Mouse (Mus musculus) cerebellum, adult 9-11 months (tissue): Measurements from ENCODE around the gene Gm17657.
"Not testable (repeated sequence)": the region's sequence is repeated elsewhere in the genome, so short reads cannot be mapped to it uniquely, and the experiment has no call there.

Experiments
- DNase-seq: peaks from one replicate; pipeline ENCODE4 v3.0.0; 2022

Gene Gm17657

DNA sequence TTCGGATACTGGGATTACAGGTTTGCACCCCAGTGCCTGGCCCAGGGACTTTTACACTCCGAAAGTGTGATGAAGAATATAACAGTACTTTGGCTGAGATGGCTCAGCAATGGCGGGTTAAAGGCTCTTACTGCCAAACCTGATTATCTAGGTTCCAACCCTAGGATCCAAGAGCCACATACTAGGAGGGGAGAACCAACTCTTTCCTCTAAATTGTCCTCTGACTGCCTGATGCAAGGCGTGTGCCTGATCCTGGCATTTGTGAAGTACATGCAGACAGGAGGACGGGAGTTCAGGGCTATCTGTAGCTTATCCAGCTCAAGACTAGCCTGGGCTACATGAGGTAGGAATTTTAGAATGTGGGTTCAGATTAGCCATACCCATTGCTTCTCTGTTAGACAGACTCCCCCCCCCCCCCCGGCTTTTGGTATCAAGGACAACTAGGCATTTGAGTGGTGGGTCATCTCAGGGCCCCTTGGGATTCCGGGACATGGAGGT, 49.1 kb downstream of the Gm17657 start:
- no peak for DNase-seq

DNA sequence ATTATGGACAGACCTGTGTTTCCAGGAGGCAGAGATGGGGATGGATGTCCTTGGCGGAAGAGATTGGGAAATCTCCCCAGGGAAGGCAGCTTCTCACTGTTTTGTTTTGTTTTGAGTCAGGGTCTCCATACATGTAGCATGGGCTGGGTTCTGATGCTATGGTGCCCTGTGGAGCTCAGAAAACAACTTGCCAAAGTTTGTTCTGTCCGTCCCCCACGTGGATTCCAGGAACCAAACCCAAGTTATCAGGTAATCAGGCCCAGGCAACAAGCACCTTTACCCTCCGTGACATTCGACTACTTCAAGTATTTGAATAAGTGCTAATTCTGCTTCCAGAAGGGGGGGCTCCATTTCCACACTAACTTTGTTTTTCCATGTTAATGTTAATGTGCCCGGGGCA, 49.9 kb downstream of the Gm17657 start:
- DNase-seq = no peak

DNA sequence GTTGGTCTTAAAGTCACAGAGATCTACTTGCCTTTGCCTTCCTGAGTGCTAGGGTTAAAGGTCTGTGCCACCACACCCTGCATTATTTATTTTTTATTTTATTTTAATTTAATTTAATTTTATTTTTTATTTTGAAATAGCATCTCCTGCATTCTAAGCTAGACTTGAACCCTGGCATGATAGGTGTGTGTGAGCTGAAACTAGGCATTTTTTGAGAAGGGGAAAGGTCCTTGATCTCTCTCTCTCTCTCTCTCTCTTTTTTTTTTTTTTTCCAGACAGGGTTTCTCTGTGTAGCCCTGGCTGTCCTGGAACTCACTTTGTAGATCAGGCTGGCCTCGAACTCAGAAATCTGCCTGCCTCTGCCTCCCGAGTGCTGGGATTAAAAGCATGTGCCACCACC, 50.5 kb downstream of the Gm17657 start:
- not testable (repeated sequence) for DNase-seq

DNA sequence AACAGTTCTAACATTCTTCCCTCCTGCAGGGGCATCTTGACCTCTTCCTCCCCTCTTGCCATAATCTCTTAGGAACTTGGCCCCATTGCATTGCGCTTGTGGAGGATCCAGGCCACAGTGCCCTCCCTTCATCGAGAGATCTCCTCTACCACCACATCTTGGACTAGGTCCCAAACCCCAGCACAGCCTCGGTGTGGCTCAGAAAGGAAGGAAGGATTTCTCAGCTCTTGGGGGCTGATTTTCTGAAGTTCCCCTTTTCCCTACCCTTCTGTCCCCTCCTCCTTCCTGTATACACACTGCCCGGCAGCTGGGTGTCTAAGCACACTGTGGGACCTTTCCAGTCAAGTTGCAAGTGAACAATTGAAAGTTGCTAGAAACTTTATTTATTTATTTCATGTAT, 51.4 kb downstream of the Gm17657 start:
- DNase-seq = no peak

DNA sequence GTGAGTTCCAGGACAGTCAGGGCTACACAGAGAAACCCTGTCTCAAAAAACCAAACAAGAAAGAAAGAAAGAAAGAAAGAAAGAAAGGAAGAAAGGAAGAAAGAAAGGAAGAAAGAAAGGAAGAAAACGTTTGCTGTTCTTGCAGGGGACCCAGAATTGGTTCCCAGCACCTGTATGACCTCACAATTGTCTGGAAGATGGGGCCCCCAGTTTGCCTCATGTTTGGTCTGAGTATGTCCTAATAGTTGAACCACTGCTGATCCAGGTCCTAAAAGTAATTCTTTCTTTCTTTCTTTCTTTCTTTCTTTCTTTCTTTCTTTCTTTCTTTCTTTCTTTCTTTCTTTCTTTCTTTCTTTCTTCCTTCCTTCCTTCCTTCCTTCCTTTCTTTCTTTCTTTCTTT, 52.0 kb downstream of the Gm17657 start:
- DNase-seq = not testable (repeated sequence)

DNA sequence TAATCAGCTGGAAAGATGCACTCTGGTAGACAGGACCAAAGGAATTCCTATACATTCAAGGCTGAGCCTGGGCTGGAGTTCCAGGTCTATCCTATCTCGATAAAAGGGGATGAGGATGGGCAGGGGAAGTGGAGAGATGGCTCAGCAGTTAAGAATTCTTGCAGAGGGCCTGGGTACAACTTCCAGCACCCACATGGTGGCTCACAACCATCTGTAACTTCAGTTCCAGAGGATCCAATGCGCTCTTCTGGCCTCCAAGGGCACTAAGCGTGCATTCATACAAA, 52.4 kb downstream of the Gm17657 start:
- no peak for DNase-seq

DNA sequence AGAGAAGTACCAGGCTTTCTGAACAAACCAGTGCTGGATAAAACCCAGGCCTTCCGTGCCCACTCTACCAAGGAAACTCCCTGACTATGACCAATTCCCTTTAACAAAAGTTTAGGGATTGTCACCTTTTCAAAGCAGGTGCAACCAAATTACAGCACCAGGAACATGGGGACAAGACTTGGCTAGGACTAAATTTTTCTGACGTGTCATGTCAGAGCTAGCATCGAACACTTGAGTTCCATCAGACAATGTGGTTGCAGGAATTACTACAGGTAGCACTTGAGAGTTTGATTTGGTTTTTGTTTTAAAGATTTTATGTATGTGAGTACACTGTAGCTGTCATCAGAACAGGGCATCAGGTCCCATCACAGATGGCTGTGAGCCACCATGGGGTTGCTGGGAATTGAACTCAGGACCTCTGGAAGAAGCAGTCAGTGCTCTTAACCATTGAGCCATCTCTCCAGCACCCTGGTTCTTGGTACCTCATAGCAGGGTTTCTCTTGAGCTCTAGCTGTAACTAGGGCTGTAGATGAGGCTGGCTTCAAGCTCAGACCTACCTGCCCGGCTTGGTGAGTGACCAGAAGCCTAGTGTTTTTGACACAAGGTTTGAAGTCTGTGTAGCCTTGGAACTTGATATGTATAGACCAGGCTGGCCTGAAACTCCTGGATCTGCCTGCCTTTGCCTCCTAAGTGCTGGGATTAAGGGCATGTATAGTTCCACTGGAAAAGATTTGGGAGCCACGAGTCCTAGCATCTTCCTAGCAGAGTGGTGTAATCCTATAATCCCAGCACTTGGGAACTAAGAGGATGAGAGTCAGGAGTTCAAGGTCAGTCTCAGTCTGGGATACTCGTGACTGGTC, 53.0 kb downstream of the Gm17657 start:
- no peak for DNase-seq

DNA sequence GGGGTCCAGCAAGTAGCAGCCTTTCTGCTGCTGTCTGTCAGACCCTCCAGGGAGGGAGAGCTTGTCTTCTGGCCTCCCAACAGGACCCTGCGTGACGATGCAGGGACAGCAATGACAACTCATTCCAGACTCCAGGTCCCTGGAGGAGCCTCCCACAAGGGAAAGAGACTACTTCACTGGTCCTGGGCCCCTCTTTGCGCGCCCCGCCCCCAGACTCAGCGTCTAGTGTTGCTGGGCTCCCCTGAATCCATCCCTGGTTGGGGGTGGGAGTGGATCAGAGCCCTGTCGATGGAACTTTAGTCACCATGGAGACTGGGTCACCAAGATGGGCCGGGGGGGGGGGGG, 54.7 kb downstream of the Gm17657 start:
- peak; percentile 26 for DNase-seq

DNA sequence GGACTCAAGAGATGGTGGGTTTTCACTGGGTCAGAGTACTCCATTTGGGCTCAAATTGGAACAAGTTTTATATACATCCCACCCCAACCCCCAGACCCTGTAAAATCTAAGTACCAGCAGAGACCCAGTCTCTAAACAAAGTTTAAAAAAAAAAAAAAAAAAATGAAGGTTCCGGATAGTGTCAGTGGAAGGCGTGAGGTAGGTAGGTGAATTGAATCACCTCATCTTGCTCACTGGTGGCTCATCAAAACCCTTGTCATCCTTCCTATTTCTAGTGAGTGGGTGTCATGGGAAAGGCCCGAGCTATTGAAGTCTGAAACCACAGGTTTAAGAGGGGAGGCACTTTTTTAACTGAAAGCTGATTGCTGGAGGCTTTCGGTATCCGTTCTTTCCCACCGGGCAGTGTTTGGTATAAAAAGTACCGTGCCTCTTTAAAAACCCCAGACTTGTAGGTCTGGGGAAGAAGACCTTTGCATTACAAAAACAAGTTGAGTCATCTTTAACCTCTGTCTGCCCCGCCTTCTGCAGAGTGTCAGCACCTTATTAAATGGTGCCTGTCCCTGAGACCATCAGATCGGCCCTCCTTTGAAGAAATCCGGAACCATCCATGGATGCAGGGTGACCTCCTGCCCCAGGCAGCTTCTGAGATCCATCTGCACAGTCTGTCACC, 55.2 kb downstream of the Gm17657 start:
- DNase-seq = no peak

DNA sequence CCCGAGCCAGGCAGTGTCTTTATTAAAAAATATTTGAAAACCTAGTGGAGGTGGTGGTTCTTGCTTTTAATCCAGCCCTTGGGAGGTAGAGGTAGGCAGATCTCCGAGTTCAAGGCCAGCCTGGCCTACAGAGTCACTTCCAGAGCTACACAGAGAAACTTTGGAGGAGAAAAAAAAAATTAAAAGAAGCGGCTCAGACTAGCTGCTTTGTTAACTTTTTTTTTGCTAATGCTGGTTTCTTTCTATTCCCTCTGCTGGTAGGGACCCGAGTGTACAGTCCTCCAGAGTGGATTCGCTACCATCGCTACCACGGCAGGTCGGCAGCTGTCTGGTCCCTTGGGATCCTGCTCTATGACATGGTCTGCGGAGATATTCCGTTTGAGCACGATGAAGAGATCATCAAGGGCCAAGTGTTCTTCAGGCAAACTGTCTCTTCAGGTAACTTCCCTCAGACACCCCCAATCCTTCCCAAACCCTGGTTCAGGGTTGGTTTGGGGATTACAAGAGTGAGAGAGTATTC, 55.9 kb downstream of the Gm17657 start:
- DNase-seq = peak; percentile 21

DNA sequence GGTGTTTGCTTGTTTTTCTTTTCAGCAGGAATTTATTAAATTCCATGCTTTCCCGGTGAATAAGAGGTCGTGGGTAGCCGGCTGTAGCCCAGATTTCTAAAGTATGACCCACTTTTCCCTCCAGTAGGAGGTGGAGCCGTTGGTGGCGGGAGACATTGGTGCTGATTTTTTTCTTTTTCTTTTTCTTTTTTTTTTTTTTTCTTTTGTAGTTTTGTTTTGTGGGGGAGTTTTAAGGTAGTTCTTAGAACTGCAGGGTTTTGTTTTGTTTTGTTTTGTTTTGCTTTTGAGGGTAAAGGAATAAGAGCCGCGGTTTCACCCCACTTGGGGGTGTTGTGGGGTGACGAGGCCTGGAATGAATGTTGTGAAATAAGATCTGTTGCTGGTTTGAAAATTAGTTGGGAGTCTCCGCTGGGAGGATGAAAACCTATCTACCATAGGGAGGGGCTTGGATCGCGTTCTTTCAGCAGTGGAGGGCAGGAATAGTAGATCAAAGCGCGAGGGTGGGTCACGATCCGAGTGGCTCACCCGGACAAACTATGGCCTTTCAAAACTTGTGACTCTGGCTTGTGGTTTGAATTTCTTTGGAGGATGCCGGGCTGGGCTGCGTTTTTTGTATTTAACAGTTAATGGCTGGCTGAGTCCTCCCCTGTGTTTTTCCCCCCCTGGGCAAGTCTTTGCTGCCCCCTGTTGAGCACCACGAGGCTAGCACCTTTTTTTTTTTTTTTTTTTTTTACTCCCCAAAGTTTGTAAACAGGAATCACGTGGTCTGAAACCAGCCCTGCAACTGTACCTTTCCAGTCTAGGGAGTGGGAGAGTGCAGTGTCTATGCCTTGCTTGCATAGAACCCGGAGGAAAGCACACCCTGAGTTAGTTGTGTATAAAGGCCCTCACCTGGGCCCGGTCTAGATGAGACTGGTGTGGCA, 56.9 kb downstream of the Gm17657 start:
- DNase-seq = peak; percentile 62

DNA sequence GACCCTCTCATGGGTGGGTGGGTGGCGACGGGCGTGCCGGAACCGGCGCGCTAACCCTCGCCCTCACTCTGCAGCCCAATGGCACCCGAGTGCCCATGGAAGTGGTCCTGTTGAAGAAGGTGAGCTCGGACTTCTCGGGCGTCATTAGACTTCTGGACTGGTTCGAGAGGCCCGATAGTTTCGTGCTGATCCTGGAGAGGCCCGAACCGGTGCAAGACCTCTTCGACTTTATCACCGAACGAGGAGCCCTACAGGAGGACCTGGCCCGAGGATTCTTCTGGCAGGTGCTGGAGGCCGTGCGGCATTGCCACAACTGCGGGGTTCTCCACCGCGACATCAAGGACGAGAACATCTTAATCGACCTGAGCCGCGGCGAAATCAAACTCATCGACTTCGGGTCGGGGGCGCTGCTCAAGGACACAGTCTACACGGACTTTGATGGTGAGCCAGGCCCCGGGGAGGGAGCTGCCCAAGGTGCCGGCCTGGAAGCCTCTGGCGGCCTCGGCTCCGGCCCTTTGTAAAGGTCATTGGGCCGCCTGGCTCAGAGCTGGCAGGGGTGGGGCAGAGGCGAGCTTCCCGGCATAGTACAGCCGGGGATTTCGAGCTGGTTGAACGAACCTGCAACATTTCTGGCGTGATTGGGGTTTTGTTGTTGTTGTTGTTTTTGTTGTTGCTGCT, 57.7 kb downstream of the Gm17657 start:
- peak; percentile 66 for DNase-seq

DNA sequence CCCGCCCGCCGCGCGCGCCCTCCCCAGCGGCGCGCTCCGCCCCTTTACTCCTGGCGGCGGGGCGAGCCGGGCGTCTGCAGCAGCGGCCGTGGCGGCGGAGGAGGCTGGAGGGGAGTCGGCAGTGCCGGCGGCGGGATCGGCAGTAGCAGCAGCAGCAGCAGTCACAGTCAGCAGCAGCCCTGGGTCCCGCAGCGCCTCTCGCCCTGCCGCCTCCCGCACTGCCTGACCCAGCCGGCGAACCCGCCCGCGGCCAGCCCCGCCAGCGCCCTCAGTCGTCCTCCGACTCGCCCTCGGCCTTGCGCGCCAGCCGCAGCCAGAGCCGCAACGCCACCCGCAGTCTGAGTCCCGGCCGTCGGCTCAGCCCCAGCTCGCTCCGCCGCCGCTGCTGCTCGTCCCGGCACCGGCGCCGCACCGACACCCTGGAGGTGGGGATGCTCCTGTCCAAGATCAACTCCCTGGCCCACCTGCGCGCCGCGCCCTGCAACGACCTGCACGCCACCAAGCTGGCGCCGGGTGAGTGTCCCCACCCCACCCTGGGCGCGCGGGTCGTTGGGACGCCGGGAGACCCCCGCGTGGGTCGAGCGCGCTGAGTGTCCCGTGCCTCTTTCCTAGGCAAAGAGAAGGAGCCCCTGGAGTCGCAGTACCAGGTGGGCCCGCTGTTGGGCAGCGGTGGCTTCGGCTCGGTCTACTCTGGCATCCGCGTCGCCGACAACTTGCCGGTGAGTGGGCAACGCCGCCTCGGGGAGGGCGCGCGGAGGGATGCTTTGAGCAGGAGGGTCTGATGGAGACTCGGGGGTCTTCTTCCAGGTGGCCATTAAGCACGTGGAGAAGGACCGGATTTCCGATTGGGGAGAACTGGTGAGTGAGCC, 58.5 kb downstream of the Gm17657 start, which contains the start of gene Pim1:
Gene Pim1 (plus strand): TSS at position 41 of the 869 bp plus-strand sequence.
- no peak for DNase-seq

DNA sequence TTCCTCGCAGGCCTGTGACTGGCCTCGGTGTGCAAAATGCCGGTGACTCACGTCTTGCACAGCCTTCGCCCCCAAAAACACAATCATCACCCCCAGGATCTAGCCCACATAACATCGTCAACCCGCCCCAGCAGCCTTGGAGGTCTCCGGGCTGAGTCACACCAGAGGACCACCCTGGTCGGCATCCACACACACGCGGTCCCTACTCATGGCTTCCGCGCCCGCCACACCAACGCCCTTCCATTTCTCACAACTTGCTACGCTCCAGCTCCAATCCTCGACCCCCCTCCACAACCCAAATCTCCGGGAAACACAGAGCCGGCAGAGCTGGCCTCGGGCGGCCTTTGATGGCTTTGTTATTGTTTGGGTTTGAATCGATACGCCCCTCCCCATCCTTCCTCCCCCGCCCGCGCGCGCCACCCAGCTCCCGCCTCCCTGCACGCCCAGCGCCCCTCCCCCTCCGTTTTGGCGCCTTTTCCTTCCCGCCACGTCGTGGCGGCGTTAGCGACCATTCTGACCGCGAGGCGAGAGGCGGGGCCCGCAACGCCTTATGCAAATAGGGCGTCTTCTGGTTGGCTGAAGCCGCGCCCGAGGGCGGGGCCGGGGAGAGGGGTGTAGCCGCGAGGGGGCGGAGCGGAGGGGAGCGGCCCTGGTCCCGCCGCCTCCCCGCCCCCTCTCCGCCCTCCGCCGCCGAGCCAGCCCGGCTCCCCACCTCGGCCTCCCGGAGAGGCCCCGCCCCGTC, 59.3 kb downstream of the Gm17657 start:
- peak; percentile 99 for DNase-seq

DNA sequence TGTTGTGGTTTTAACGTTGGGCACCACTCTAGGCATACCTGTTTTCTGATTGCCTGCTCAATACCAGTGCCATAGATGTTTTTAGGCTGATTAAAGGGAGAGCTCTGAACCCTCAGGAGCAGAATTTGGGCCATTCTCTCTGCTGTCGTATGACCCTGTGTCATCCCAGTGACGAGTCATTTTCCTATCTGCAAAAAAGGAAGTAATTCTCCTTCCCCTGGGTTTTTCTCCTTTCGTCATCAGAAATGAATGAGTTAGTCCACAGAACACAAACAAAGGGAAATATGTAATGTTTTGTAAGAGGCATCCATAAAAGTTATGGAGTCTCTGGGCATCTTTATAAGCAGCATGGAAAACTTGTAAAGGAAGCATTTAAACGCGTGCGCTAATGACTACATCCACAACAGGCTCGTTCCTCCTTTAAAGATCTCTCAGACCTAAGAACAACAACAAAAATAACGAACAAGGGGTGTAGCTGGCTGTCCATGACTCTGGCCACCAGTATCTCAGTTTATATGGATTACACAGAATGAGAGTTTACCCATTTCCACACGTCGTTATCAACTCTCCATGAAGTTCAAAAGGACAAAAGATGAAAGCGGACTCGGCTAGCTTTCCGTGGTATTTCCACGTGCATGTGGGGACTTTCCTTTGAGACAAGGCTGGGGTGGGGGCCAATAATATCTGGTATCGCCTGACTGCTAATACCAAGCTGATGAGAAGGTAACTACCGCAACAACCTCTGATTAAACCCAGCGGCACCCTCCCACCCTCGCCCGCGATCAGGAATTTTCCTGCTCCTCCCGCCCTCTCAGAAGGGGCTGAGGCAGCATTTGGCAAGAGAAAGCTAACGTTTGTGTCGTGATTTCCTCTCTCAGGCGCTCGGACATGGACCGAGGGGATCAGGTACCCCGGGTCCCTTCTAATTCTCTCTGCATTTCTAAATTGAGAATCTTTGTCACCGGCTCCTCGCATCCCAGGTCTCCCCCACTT, 60.2 kb downstream of the Gm17657 start:
- no peak for DNase-seq

DNA sequence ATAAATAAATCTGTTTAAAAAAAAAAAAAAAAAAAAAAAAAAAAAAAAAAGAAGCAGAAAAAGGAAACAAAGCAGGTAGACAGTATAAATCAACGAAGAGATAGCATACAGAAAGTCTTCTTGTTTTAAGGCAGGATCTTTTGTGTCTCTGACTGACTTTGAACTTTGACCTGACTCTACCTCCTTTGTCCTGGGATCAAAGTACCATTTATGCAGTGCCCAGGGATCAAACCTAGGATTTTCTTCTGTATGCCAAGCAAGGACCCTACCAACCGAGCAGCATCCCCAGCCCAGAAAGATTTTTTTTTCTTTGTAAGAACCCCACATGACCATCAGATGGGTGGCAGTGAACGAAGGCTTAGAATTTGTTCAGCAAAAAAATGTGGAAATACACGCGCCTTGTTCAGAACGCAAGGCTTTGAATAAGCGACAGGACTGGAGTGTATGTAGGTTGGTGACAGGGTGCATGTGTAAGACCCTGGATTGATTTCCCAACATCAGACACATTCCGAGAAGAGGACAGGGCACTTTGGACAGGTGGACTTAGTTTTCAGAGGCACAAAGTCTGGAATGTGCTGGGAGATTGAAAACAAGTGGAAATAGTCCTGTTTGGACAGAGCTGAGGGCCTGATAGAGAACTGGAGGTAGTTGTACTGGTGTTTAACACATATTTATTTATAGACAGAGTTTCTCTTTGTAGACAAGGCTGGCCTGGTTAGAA, 61.0 kb downstream of the Gm17657 start:
- peak; percentile 28 for DNase-seq

DNA sequence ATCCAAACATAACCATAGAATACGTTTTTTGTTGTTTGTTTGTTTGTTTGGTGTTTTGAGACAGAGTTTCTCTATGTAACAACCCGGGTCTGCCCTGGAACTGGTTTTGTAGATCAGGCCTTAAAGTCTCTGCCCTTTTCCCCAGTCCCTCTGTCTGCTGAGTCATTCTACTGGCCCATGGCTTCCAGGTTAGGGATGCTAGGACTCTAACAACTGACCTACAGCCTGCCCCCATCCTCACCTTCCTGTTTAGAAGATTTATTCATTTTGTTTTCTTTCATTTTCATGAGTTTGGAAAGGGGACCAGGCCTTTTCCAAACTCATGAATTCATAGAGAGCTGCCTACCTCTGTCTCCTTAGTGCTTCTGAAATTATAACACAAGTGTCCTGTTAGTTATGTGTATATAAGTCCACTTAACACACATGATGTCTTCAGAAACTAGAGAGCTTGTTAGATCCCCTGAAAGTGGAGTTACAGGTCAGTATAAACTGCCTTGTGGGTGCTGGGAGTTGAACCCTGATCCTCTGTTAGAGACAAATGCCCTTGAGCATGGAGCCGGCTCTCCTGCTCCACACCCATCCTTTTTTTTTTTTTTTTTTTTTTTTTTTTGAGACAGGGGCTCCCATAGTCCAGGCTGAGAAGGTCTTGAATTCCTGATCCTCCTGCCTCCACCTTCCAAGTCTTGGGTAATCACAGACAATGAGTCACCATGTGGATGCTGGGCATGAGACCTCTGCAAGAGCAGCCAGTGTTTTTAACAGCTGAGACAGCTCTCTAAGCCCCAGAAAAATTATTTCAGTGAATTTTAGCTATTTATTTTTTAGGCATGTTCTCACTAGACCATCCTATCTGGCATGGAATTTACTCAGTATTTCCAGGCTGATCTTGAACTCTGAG, 63.9 kb downstream of the Gm17657 start:
- no peak for DNase-seq

DNA sequence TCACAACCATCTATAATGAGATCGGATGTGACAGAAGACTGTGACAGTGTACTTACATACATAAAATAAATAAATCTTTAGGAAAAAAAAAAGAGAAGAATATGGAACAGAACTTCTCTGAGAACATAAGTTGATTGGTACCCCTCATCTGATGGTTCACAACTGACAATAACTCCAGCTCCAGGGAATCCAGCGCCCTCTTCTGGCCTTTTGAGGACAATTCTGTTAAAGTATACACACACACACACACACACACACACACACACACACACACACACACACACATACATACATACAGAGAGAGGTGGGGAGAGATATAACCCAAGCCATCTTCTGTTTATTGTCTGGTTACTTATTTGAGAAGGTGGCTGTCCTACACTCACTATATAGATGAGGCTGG, 65.0 kb downstream of the Gm17657 start:
- no peak for DNase-seq
